Mouse (Mus musculus) stomach, postnatal 0 days (tissue): ENCODE measurements around the gene Slc9a9. TPM values are rescaled to one million over a fixed set of nuclear protein-coding genes. Genes with fewer than 3 reads are reported as not detected.

Experiments used
- ATAC-seq: fragments of 200-750 bp; cut with Nextera tagmentation; 2 replicates; pipeline ENCODE4 v1.8.0; 2017; ENCODE audit not compliant: low FRiP score, low TSS enrichment
- DNase-seq: peaks from one replicate; pipeline ENCODE4 v3.0.0-alpha.2; 2016; ENCODE audit warnings: low spot score
- H3K27ac ChIP-seq: fragments of 300-500 bp; sonication (generic); replicated peaks from 2 replicates; pipeline ENCODE4 v1.5.1; 2014; ENCODE audit warnings: mild to moderate bottlenecking, control low read depth
- H3K27me3 ChIP-seq: fragments of 300-500 bp; sonication (generic); 2 replicates; pipeline ENCODE4 v1.6.1; 2014; ENCODE audit warnings: low read length; ENCODE audit not compliant: control insufficient read depth, insufficient read depth
- H3K36me3 ChIP-seq: fragments of 300-500 bp; sonication (generic); 2 replicates; pipeline ENCODE4 v1.6.1; 2014; ENCODE audit warnings: low read length, mixed read lengths; ENCODE audit not compliant: control insufficient read depth, insufficient read depth
- H3K4me1 ChIP-seq: fragments of 300-500 bp; sonication (generic); replicated peaks from 2 replicates; pipeline ENCODE4 v1.6.1; 2014; ENCODE audit warnings: antibody characterized with exemption; ENCODE audit not compliant: control insufficient read depth, insufficient read depth
- H3K4me2 ChIP-seq: fragments of 300-500 bp; sonication (generic); replicated peaks from 2 replicates; pipeline ENCODE4 v1.6.1; 2014; ENCODE audit warnings: low read depth, mild to moderate bottlenecking, control low read depth, moderate library complexity
- H3K4me3 ChIP-seq: fragments of 300-500 bp; sonication (generic); 2 replicates; pipeline ENCODE4 v1.5.1; 2014; ENCODE audit warnings: low read depth, low read length, control low read depth
- H3K9ac ChIP-seq: fragments of 300-500 bp; sonication (generic); 2 replicates; pipeline ENCODE4 v1.6.1; 2014; ENCODE audit warnings: mild to moderate bottlenecking, low read length, control low read depth, mixed read lengths
- H3K9me3 ChIP-seq: fragments of 300-500 bp; sonication (generic); 2 replicates; pipeline ENCODE4 v1.6.1; 2016; ENCODE audit warnings: low read length; ENCODE audit not compliant: control insufficient read depth
- CTCF ChIP-seq: IDR thresholded peaks from 2 replicates; pipeline ENCODE4 v1.5.1; 2016; ENCODE audit warnings: antibody characterized with exemption, low read depth, mild to moderate bottlenecking, moderate library complexity
- EP300 ChIP-seq: optimal IDR thresholded peaks from 2 replicates; pipeline ENCODE3; 2016; ENCODE audit warnings: antibody characterized with exemption
- whole genome bisulfite sequencing: fragments of 180-500 bp; shearing (Covaris S2); extraction: QIAGEN DNeasy Blood & Tissue Kit; methylation state at CpG from one replicate; pipeline ENCODE4 v1.1.7; 2014; 5-methylcytosine and 5-hydroxymethylcytosine counted together
- polyA plus RNA-seq: library from polyadenylated mRNA; unstranded; fragments of >200 nt; fragmentation: Nextera tagmentation; extraction: Ambion mirVana; gene quantifications from 2 replicates; pipeline ENCODE4 v1.2.1, GENCODE M21; 2015

The Slc9a9 gene
- polyA plus RNA-seq, 1 experiment from 2014 or later, result 3.4 TPM

GRCm38 (mm10) chr9:94656265-94656664 is 13.4 kb upstream of the Slc9a9 start:
- WGBS, result 70% methylated on average over 4 of the region's 4 CpGs
- no peak overlapping the region for H3K4me2 ChIP-seq
- no peak for ATAC-seq
- H3K27me3 ChIP-seq, result no peaks in the 10 kb centered on the region
- TF ChIP-seq EP300 (no peak), CTCF (no peak)
- no peak overlapping the region for H3K27ac ChIP-seq
- no peak overlapping the region for H3K4me3 ChIP-seq
- H3K4me1 ChIP-seq, result no peaks in the 10 kb centered on the region
- no peaks in the 10 kb centered on the region for H3K36me3 ChIP-seq
- no peaks in the 10 kb centered on the region for H3K9me3 ChIP-seq
- H3K9ac ChIP-seq, result no peak overlapping the region
- DNase-seq, result no peak

GRCm38 (mm10) chr9:94659401-94660152 is 10.1 kb upstream of the Slc9a9 start:
- DNase-seq (peak; percentile 30), ATAC-seq (peak; percentile 68; the same call in 1 of the 2 replicates)
- Histone ChIP-seq H3K9me3 (no peaks in the 10 kb centered on the region), H3K4me1 (no peaks in the 10 kb centered on the region), H3K4me3 (no peak overlapping the region), H3K9ac (no peak overlapping the region), H3K27me3 (no peaks in the 10 kb centered on the region), H3K27ac (no peak overlapping the region), H3K36me3 (no peaks in the 10 kb centered on the region), H3K4me2 (no peak overlapping the region)
- TF ChIP-seq CTCF (no peak), EP300 (no peak)
- WGBS, result 38% methylated on average over 3 of the region's 3 CpGs

- no peak for ATAC-seq
- Histone ChIP-seq H3K4me3 (no peak overlapping the region), H3K4me2 (no peak overlapping the region), H3K27me3 (no peaks in the 10 kb centered on the region), H3K27ac (no peak overlapping the region), H3K36me3 (no peaks in the 10 kb centered on the region), H3K9ac (no peak overlapping the region), H3K4me1 (no peaks in the 10 kb centered on the region), H3K9me3 (no peaks in the 10 kb centered on the region)
- TF ChIP-seq EP300 (no peak), CTCF (no peak)
- 30% methylated on average over 2 of the region's 2 CpGs for WGBS
- no peak for DNase-seq
Measured at GRCm38 (mm10) chr9:94661768-94662167, 7.9 kb upstream of the Slc9a9 start.

DNA sequence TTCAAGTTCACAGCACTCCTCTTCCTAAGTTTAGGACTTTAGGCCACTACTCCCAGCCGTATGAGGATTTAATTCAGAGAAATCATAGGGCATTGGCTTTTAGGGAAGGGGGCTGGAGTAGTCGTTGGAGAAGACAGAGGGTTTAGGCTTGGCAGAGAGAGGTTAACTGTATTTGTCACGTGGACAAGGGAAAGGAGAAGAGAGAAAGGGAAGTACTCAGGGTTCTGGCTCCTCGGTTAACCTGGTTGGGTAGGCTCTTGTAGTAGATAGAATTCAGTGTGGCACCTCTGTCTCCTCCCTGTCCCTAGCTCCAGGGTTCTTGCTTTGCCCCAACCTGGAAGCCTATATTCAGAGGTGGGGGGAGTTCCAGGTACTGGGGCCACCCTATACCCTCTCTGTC is 4.5 kb upstream of the Slc9a9 start:
- TF ChIP-seq CTCF (no peak), EP300 (no peak)
- DNase-seq (no peak), ATAC-seq (no peak)
- Histone ChIP-seq H3K4me1 (no peaks in the 10 kb centered on the region), H3K4me2 (no peak overlapping the region), H3K4me3 (no peak overlapping the region), H3K27ac (no peak overlapping the region), H3K9me3 (no peaks in the 10 kb centered on the region), H3K27me3 (no peaks in the 10 kb centered on the region), H3K36me3 (no peaks in the 10 kb centered on the region), H3K9ac (no peak overlapping the region)
- WGBS, result 73% methylated on average over 4 of the region's 4 CpGs

DNA sequence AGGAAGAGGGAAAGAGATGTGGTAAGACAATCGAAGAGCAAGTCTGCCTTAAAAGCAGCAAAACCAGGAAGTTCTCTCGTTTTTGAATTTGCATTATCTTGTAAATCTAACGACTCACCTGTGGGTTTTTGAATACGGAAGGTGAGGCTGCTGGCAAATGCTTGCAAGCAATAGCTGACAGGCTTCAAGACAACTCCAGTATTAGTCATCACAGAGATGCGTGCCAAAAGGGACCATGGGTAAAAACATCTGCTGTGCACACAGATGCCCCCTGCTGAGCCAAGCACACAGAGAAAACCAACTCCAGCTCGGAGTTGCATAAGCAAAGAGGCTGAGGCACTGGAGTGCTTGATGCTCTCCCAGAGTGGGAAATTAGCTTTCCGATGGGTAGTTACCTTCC is 1.1 kb upstream of the Slc9a9 start:
- no peak for ATAC-seq
- 44% methylated on average over 7 of the region's 7 CpGs for WGBS

DNA sequence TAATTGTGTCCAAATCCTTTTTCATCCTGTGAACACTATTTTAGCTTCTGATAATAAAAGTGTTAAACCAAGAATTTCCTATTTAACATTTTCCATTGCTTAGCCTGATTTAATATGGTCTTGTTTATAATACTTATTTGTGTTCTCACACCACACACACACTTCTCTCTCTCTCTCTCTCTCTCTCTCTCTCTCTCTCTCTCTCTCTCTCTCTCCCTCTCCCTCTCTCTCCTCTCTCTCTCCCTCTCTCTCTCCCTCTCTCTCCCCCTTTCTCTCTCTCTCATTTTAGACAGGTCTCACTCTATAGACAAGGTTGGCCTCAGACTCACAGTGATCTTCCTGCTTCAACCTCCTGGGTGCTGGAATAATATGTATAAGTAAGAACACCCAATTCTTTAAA is 995 bp downstream of the Slc9a9 start:
- Histone ChIP-seq H3K27ac (no peak overlapping the region), H3K27me3 (no peaks in the 10 kb centered on the region), H3K36me3 (no peaks in the 10 kb centered on the region), H3K4me2 (peak overlapping the region; percentile 65), H3K4me1 (no peaks in the 10 kb centered on the region), H3K9me3 (no peaks in the 10 kb centered on the region), H3K4me3 (peak overlapping the region; percentile 42; the same call in 1 of the 2 replicates), H3K9ac (no peak overlapping the region)
- TF ChIP-seq CTCF, result no peak
- no peak for TF ChIP-seq EP300
- DNase-seq (no peak), ATAC-seq (no peak)

More for the DNA sequence above, 1.1 kb upstream of the Slc9a9 start:
- Histone ChIP-seq H3K9ac (no peak overlapping the region), H3K4me1 (no peaks in the 10 kb centered on the region), H3K36me3 (no peaks in the 10 kb centered on the region), H3K9me3 (no peaks in the 10 kb centered on the region), H3K27me3 (no peaks in the 10 kb centered on the region), H3K4me3 (no peak overlapping the region), H3K4me2 (no peak overlapping the region), H3K27ac (no peak overlapping the region; the same call in 1 of the 2 replicates)
- TF ChIP-seq CTCF (peak; percentile 39), EP300 (no peak)
- no peak for DNase-seq
